7 mouse cellular contexts compared by ENCODE assay signal in the genomic region with DNA sequence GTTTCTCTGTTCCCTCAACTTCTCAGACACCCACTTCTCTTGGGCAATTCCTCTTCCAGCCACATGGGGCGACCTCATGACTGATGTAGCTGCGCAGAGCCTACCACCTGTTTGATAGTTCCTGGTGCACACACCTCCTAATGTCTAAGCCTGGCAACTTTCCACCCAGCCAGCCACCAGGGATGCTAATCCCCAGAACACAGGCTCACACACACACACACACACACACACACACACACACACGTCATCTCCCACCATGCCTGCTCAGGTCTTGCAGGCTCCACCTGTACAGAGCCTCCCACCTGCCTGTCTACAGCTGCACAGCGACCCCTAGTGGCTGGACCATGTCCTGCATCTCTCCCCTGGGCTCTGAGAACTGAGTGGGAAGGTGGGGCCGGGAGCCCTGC. TPM values are rescaled to one million over a fixed set of nuclear protein-coding genes. Genes with fewer than 3 reads are reported as not detected.
DNase-seq lines count a peak whose midpoint lies in the region; ATAC-seq and TF ChIP-seq lines count a peak whose summit lies in the region.

No protein-coding gene starts in this region.

- H3K27me3 ChIP-seq in forebrain, embryonic 15.5 days, result no peaks in the 10 kb centered on the region
- no peaks in the 10 kb centered on the region for H3K27me3 ChIP-seq in hindbrain, postnatal 0 days (ENCODE audit: insufficient read depth, low read length)
- no peaks in the 10 kb centered on the region for H3K27me3 ChIP-seq in midbrain, embryonic 11.5 days (ENCODE audit: control insufficient read depth, insufficient read depth, low read length)
- H3K27me3 ChIP-seq in small intestine, adult 2 months (ENCODE audit: control insufficient read depth, insufficient read depth, low read length), result no peaks in the 10 kb centered on the region

- no peak overlapping the region for H3K27ac ChIP-seq in forebrain, embryonic 15.5 days (replicated peaks)
- H3K27ac ChIP-seq in hindbrain, postnatal 0 days, result no peak overlapping the region
- no peak overlapping the region for H3K27ac ChIP-seq in midbrain, embryonic 11.5 days (ENCODE audit: low read depth, low read length)
- H3K27ac ChIP-seq in small intestine, adult 2 months (ENCODE audit: insufficient read depth, low read depth, low read length), result no peak overlapping the region

- intact Hi-C loops in left cerebral cortex, postnatal 4 days (cut with DNase I), result no loop called here

- 39% methylated on average over 5 of the region's 5 CpGs for WGBS in forebrain, embryonic 15.5 days
- WGBS in hindbrain, postnatal 0 days, result 35% methylated on average over 5 of the region's 5 CpGs
- WGBS in midbrain, embryonic 11.5 days, result 46% methylated on average over 5 of the region's 5 CpGs
- WGBS in small intestine, adult 2 months, result 21% methylated on average over 5 of the region's 5 CpGs

- peak; percentile 53 for ATAC-seq in forebrain, embryonic 15.5 days (replicated peaks)
- ATAC-seq in hindbrain, postnatal 0 days, result peak; percentile 77
- ATAC-seq in midbrain, embryonic 11.5 days (ENCODE audit: low FRiP score), result peak; percentile 47

- TF ChIP-seq CTCF in hindbrain, postnatal 0 days (IDR thresholded peaks at IDR 0.05; ENCODE audit: low read depth), result peak; percentile 94
- peak; percentile 94 for TF ChIP-seq CTCF in small intestine, adult 2 months (IDR thresholded peaks at IDR 0.05; ENCODE audit: extremely low read depth, insufficient read length, insufficient replicate concordance, low read depth, low read length)

- peak; percentile 27; the same call in 1 of the 2 replicates for TF ChIP-seq POLR2A in small intestine, adult 2 months (IDR thresholded peaks at IDR 0.05; ENCODE audit: low read depth, low read length)

- H3K4me1 ChIP-seq in forebrain, embryonic 15.5 days, result no peaks in the 10 kb centered on the region
- H3K4me1 ChIP-seq in hindbrain, postnatal 0 days (ENCODE audit: insufficient read depth, low read length), result no peaks in the 10 kb centered on the region
- H3K4me1 ChIP-seq in midbrain, embryonic 11.5 days (ENCODE audit: control insufficient read depth, insufficient read depth, low read length), result no peaks in the 10 kb centered on the region; the same call in 1 of the 2 replicates
- peaks cover 22% of the 10 kb centered on the region for H3K4me1 ChIP-seq in small intestine, adult 2 months (ENCODE audit: control insufficient read depth, insufficient read depth, insufficient read length, low read length)

- peak; percentile 83 for DNase-seq in NIH3T3 (ENCODE audit: low read depth)
- peak; percentile 64 for DNase-seq in cerebellum, adult 11 months
- peak; percentile 77 for DNase-seq in hindbrain, postnatal 0 days (ENCODE audit: low spot score)
- DNase-seq in left cerebral cortex, postnatal 4 days, result peak; percentile 69
- peak; percentile 97 for DNase-seq in midbrain, embryonic 11.5 days (ENCODE audit: low spot score, missing footprints)

- no peak overlapping the region for H3K4me3 ChIP-seq in forebrain, embryonic 15.5 days
- no peak overlapping the region for H3K4me3 ChIP-seq in hindbrain, postnatal 0 days (ENCODE audit: low read length)
- H3K4me3 ChIP-seq in midbrain, embryonic 11.5 days (ENCODE audit: low read depth, low read length), result no peak overlapping the region
- H3K4me3 ChIP-seq in small intestine, adult 2 months (ENCODE audit: low read depth, low read length), result no peak overlapping the region

- H3K9me3 ChIP-seq in forebrain, embryonic 15.5 days, result no peaks in the 10 kb centered on the region
- no peaks in the 10 kb centered on the region for H3K9me3 ChIP-seq in hindbrain, postnatal 0 days (ENCODE audit: low read length)
- no peaks in the 10 kb centered on the region for H3K9me3 ChIP-seq in midbrain, embryonic 11.5 days (ENCODE audit: control insufficient read depth, low read length)

- peaks cover 70% of the 10 kb centered on the region for H3K36me3 ChIP-seq in forebrain, embryonic 15.5 days
- H3K36me3 ChIP-seq in hindbrain, postnatal 0 days (ENCODE audit: insufficient read depth, low read length), result peaks cover 67% of the 10 kb centered on the region
- H3K36me3 ChIP-seq in midbrain, embryonic 11.5 days (ENCODE audit: control insufficient read depth, insufficient read depth, low read length), result peaks cover 40% of the 10 kb centered on the region
- H3K36me3 ChIP-seq in small intestine, adult 2 months (ENCODE audit: control insufficient read depth, insufficient read depth, low read length), result peaks cover 61% of the 10 kb centered on the region

- no peak overlapping the region for H3K4me2 ChIP-seq in forebrain, embryonic 15.5 days (replicated peaks)
- H3K4me2 ChIP-seq in hindbrain, postnatal 0 days (ENCODE audit: low read depth, low read length), result no peak overlapping the region
- no peak overlapping the region for H3K4me2 ChIP-seq in midbrain, embryonic 11.5 days

- no peak overlapping the region for H3K9ac ChIP-seq in forebrain, embryonic 15.5 days (replicated peaks)
- no peak overlapping the region for H3K9ac ChIP-seq in hindbrain, postnatal 0 days (replicated peaks; ENCODE audit: low read length)
- H3K9ac ChIP-seq in midbrain, embryonic 11.5 days (ENCODE audit: low read length), result no peak overlapping the region

RNA-seq across cellular contexts. Expression of a gene that starts 2.3 kb away (rescaled TPM):
- not detected in 2 replicates for polyA plus RNA-seq in forebrain, embryonic 15.5 days (2015; fragmentation: Nextera tagmentation; extraction: Ambion mirVana)
- 0.22 TPM in 1 of 2 replicates, not detected in the other for total RNA-seq in hindbrain, postnatal 0 days (2014; rRNA removed)
- 0.18 and 0.25 TPM in 2 replicates for polyA plus RNA-seq in hindbrain, postnatal 0 days (2015; fragmentation: Nextera tagmentation; extraction: Ambion mirVana)
- total RNA-seq in left cerebral cortex, postnatal 4 days (2021), result under 1 TPM in 1 of 2 experiments, not detected in 1; 0.20 TPM
- polyA plus RNA-seq in midbrain, embryonic 11.5 days (2014; fragmentation: Nextera tagmentation; extraction: Ambion mirVana), result not detected in 2 replicates
- polyA plus RNA-seq in small intestine, adult 2 months (2012; rRNA removed), result 64.8 and 101 TPM in 2 replicates

RNA-seq across cellular contexts. Expression of a gene that starts 13.7 kb away (rescaled TPM):
- polyA plus RNA-seq in forebrain, embryonic 15.5 days (2015; fragmentation: Nextera tagmentation; extraction: Ambion mirVana), result 108 and 111 TPM in 2 replicates
- total RNA-seq in hindbrain, postnatal 0 days (2014; rRNA removed), result 309 and 317 TPM in 2 replicates
- polyA plus RNA-seq in hindbrain, postnatal 0 days (2015; fragmentation: Nextera tagmentation; extraction: Ambion mirVana), result 57.4 and 57.6 TPM in 2 replicates
- 100 to 1,000 TPM; 232 to 251 TPM for total RNA-seq in left cerebral cortex, postnatal 4 days (2021)
- 56.9 and 60.5 TPM in 2 replicates for polyA plus RNA-seq in midbrain, embryonic 11.5 days (2014; fragmentation: Nextera tagmentation; extraction: Ambion mirVana)
- polyA plus RNA-seq in small intestine, adult 2 months (2012; rRNA removed), result 101 and 242 TPM in 2 replicates

RNA-seq across cellular contexts. Expression of a gene that starts 13.9 kb away (rescaled TPM):
- 0.77 and 1.5 TPM in 2 replicates for polyA plus RNA-seq in forebrain, embryonic 15.5 days (2015; fragmentation: Nextera tagmentation; extraction: Ambion mirVana)
- total RNA-seq in hindbrain, postnatal 0 days (2014; rRNA removed), result 5.4 and 7.8 TPM in 2 replicates
- polyA plus RNA-seq in hindbrain, postnatal 0 days (2015; fragmentation: Nextera tagmentation; extraction: Ambion mirVana), result 5.5 and 6.0 TPM in 2 replicates
- 1 to 10 TPM; 2.1 to 3.2 TPM for total RNA-seq in left cerebral cortex, postnatal 4 days (2021)
- 0.83 and 1.5 TPM in 2 replicates for polyA plus RNA-seq in midbrain, embryonic 11.5 days (2014; fragmentation: Nextera tagmentation; extraction: Ambion mirVana)
- polyA plus RNA-seq in small intestine, adult 2 months (2012; rRNA removed), result 4.3 and 10.6 TPM in 2 replicates

RNA-seq across cellular contexts. Expression of a gene that starts 19.1 kb away (rescaled TPM):
- 27.9 and 31.0 TPM in 2 replicates for polyA plus RNA-seq in forebrain, embryonic 15.5 days (2015; fragmentation: Nextera tagmentation; extraction: Ambion mirVana)
- total RNA-seq in hindbrain, postnatal 0 days (2014; rRNA removed), result 50.9 and 93.9 TPM in 2 replicates
- polyA plus RNA-seq in hindbrain, postnatal 0 days (2015; fragmentation: Nextera tagmentation; extraction: Ambion mirVana), result 42.9 and 43.1 TPM in 2 replicates
- 10 to 100 TPM; 18.8 to 19.1 TPM for total RNA-seq in left cerebral cortex, postnatal 4 days (2021)
- polyA plus RNA-seq in midbrain, embryonic 11.5 days (2014; fragmentation: Nextera tagmentation; extraction: Ambion mirVana), result 11.0 and 12.3 TPM in 2 replicates
- polyA plus RNA-seq in small intestine, adult 2 months (2012; rRNA removed), result 21.2 and 68.8 TPM in 2 replicates

RNA-seq across cellular contexts. Expression of a gene that starts 30.1 kb away (rescaled TPM):
- 0.17 TPM in 1 of 2 replicates, not detected in the other for polyA plus RNA-seq in forebrain, embryonic 15.5 days (2015; fragmentation: Nextera tagmentation; extraction: Ambion mirVana)
- total RNA-seq in hindbrain, postnatal 0 days (2014; rRNA removed), result not detected in 2 replicates
- polyA plus RNA-seq in hindbrain, postnatal 0 days (2015; fragmentation: Nextera tagmentation; extraction: Ambion mirVana), result not detected in 2 replicates
- total RNA-seq in left cerebral cortex, postnatal 4 days (2021), result not detected
- polyA plus RNA-seq in midbrain, embryonic 11.5 days (2014; fragmentation: Nextera tagmentation; extraction: Ambion mirVana), result 0.05 and 0.15 TPM in 2 replicates
- polyA plus RNA-seq in small intestine, adult 2 months (2012; rRNA removed), result not detected in 2 replicates

Comparison
In these comparisons a context has a peak if more than half of its experiments do, and no peak if none do; other contexts are left out.
1. RNA of a gene that starts 2.3 kb away (polyA plus RNA-seq): 64.8 to 101 TPM in small intestine, adult 2 months; 0.18 to 0.25 TPM in hindbrain, postnatal 0 days, not detected in forebrain, embryonic 15.5 days and not detected in midbrain, embryonic 11.5 days; every median in the first group is over 10 times any median in the second.
2. Peak in every context shown above with its lines, with median percentiles within 50 percentile points of each other: DNase-seq and ATAC-seq.